Mouse (Mus musculus): Measurements from ENCODE around the gene Rsu1. TPM values are rescaled to one million over a fixed set of nuclear protein-coding genes. Genes with fewer than 3 reads are reported as not detected.
A peak's percentile ranks its signal among the peaks of the same experiment; 100 is the strongest.

Gene Rsu1
- total RNA-seq, 2 experiments from 2014 or later: 36.2 to 36.5 TPM

GRCm38 (mm10) chr2:13174461-13174860, 96.8 kb downstream of the Rsu1 start:
- no peak for DNase-seq (ENCODE audit: low spot score in 2 of 2)
- TF ChIP-seq CTCF (conservative IDR thresholded peaks at IDR 0.05): no peak
- H3K4me3 ChIP-seq: no peak overlapping the region

GRCm38 (mm10) chr2:13170651-13171050, 100.6 kb downstream of the Rsu1 start:
- H3K27ac ChIP-seq: no peak overlapping the region
- TF ChIP-seq CTCF (conservative IDR thresholded peaks at IDR 0.05): no peak
- DNase-seq (ENCODE audit: low spot score in 2 of 2): no peak
- H3K4me3 ChIP-seq: no peak overlapping the region

More at GRCm38 (mm10) chr2:13174461-13174860, 96.8 kb downstream of the Rsu1 start:
- no peak overlapping the region for H3K27ac ChIP-seq

- DNase-seq (ENCODE audit: low spot score in 2 of 2): no peak
- H3K27ac ChIP-seq: no peak overlapping the region
- no peak for TF ChIP-seq CTCF (conservative IDR thresholded peaks at IDR 0.05)
- H3K4me3 ChIP-seq: no peak overlapping the region
Observed at GRCm38 (mm10) chr2:13169962-13170361, 101.3 kb downstream of the Rsu1 start.

- TF ChIP-seq CTCF (conservative IDR thresholded peaks at IDR 0.05): no peak
- H3K27ac ChIP-seq: no peak overlapping the region
- no peak for DNase-seq (ENCODE audit: low spot score in 2 of 2)
- no peak overlapping the region for H3K4me3 ChIP-seq
Observed at GRCm38 (mm10) chr2:13169158-13169890, 101.9 kb downstream of the Rsu1 start.

GRCm38 (mm10) chr2:13168743-13169142, 102.5 kb downstream of the Rsu1 start:
- peak; percentile 59 for TF ChIP-seq CTCF (conservative IDR thresholded peaks at IDR 0.05)
- Histone ChIP-seq H3K27ac (no peak overlapping the region), H3K4me3 (no peak overlapping the region)
- no peak for DNase-seq (ENCODE audit: low spot score in 2 of 2)

GRCm38 (mm10) chr2:13161717-13162116, 109.5 kb downstream of the Rsu1 start:
- no peak for DNase-seq (ENCODE audit: low spot score in 2 of 2)
- Histone ChIP-seq H3K4me3 (no peak overlapping the region), H3K27ac (no peak overlapping the region)
- TF ChIP-seq CTCF (conservative IDR thresholded peaks at IDR 0.05): no peak

GRCm38 (mm10) chr2:13145245-13145644, 126.0 kb downstream of the Rsu1 start:
- Histone ChIP-seq H3K4me3 (no peak overlapping the region), H3K27ac (no peak overlapping the region)
- DNase-seq (ENCODE audit: low spot score in 2 of 2): no peak
- no peak for TF ChIP-seq CTCF (conservative IDR thresholded peaks at IDR 0.05)

- TF ChIP-seq CTCF (conservative IDR thresholded peaks at IDR 0.05): no peak
Observed at GRCm38 (mm10) chr2:13134890-13135289, 136.3 kb downstream of the Rsu1 start.

GRCm38 (mm10) chr2:13132841-13133240, 138.4 kb downstream of the Rsu1 start:
- Histone ChIP-seq H3K4me3 (no peak overlapping the region), H3K27ac (no peak overlapping the region)
- TF ChIP-seq CTCF (conservative IDR thresholded peaks at IDR 0.05): no peak
- DNase-seq (ENCODE audit: low spot score in 2 of 2): no peak

More at GRCm38 (mm10) chr2:13134890-13135289, 136.3 kb downstream of the Rsu1 start:
- Histone ChIP-seq H3K4me3 (no peak overlapping the region), H3K27ac (no peak overlapping the region)
- DNase-seq (ENCODE audit: low spot score in 2 of 2): no peak

- DNase-seq (ENCODE audit: low spot score in 2 of 2): no peak
- H3K4me3 ChIP-seq: no peak overlapping the region
- no peak for TF ChIP-seq CTCF (conservative IDR thresholded peaks at IDR 0.05)
- H3K27ac ChIP-seq: no peak overlapping the region
Observed at GRCm38 (mm10) chr2:13132406-13132805, 138.8 kb downstream of the Rsu1 start.

GRCm38 (mm10) chr2:13129859-13130258, 141.4 kb downstream of the Rsu1 start:
- H3K27ac ChIP-seq: no peak overlapping the region
- DNase-seq (ENCODE audit: low spot score in 2 of 2): no peak
- H3K4me3 ChIP-seq: peak overlapping the region; percentile 26
- no peak for TF ChIP-seq CTCF (conservative IDR thresholded peaks at IDR 0.05)

- H3K4me3 ChIP-seq: peak overlapping the region; percentile 26
- H3K27ac ChIP-seq: no peak overlapping the region
- DNase-seq (ENCODE audit: low spot score in 2 of 2): no peak
- no peak for TF ChIP-seq CTCF (conservative IDR thresholded peaks at IDR 0.05)
Observed at GRCm38 (mm10) chr2:13129337-13129736, 141.9 kb downstream of the Rsu1 start.

- Histone ChIP-seq H3K4me3 (no peak overlapping the region), H3K27ac (no peak overlapping the region)
- DNase-seq (ENCODE audit: low spot score in 2 of 2): no peak
- TF ChIP-seq CTCF (conservative IDR thresholded peaks at IDR 0.05): no peak
Observed at GRCm38 (mm10) chr2:13120461-13120860, 150.8 kb downstream of the Rsu1 start.

- DNase-seq (ENCODE audit: low spot score in 2 of 2): peak; percentile 18 to 23
- H3K4me3 ChIP-seq: no peak overlapping the region
- TF ChIP-seq CTCF (conservative IDR thresholded peaks at IDR 0.05): no peak
- H3K27ac ChIP-seq: no peak overlapping the region
Observed at GRCm38 (mm10) chr2:13117896-13118295, 153.3 kb downstream of the Rsu1 start.
